Mouse (Mus musculus): Measurements from ENCODE around the gene Gm36028. TPM values are rescaled to one million over a fixed set of nuclear protein-coding genes. Genes with fewer than 3 reads are reported as not detected.
A peak's percentile ranks its signal among the peaks of the same experiment; 100 is the strongest.

Gene Gm36028
- polyA plus RNA-seq, 1 experiment: 0.15 TPM

GRCm38 (mm10) chr16:37805746-37806495, 55.0 kb downstream of the Gm36028 start:
- Histone ChIP-seq H3K4me1 (ENCODE audit: control insufficient read depth, insufficient read depth, low read length) (peaks cover 5% of the 10 kb centered on the region), H3K27me3 (ENCODE audit: control insufficient read depth, insufficient read depth, low read length) (no peaks in the 10 kb centered on the region), H3K27ac (ENCODE audit: insufficient read depth, low read length) (no peak overlapping the region), H3K4me3 (replicated peaks; ENCODE audit: insufficient read depth, low read depth, low read length) (no peak overlapping the region)
- 75% methylated on average over 3 of the region's 3 CpGs for WGBS
- no peak for DNase-seq
- no peak for TF ChIP-seq POLR2A (IDR thresholded peaks at IDR 0.05; ENCODE audit: borderline replicate concordance, insufficient read depth, low read length)
- no peak for TF ChIP-seq CTCF (IDR thresholded peaks at IDR 0.05; ENCODE audit: borderline replicate concordance, insufficient read depth, low read depth, low read length)

GRCm38 (mm10) chr16:37803387-37803950, 57.5 kb downstream of the Gm36028 start:
- TF ChIP-seq CTCF (IDR thresholded peaks at IDR 0.05; ENCODE audit: borderline replicate concordance, insufficient read depth, low read depth, low read length): no peak
- TF ChIP-seq POLR2A (IDR thresholded peaks at IDR 0.05; ENCODE audit: borderline replicate concordance, insufficient read depth, low read length): no peak
- no peak overlapping the region for H3K27ac ChIP-seq (ENCODE audit: insufficient read depth, low read length)
- 68% methylated on average over 9 of the region's 9 CpGs for WGBS
- H3K4me1 ChIP-seq (ENCODE audit: control insufficient read depth, insufficient read depth, low read length): peaks cover 5% of the 10 kb centered on the region
- H3K27me3 ChIP-seq (ENCODE audit: control insufficient read depth, insufficient read depth, low read length): no peaks in the 10 kb centered on the region
- no peak overlapping the region for H3K4me3 ChIP-seq (replicated peaks; ENCODE audit: insufficient read depth, low read depth, low read length)
- peak in 1 of 2 experiments; percentile 53 for DNase-seq

GRCm38 (mm10) chr16:37802686-37803295, 58.2 kb downstream of the Gm36028 start:
- DNase-seq: no peak
- TF ChIP-seq POLR2A (IDR thresholded peaks at IDR 0.05; ENCODE audit: borderline replicate concordance, insufficient read depth, low read length) (no peak), CTCF (IDR thresholded peaks at IDR 0.05; ENCODE audit: borderline replicate concordance, insufficient read depth, low read depth, low read length) (no peak)
- H3K27ac ChIP-seq (ENCODE audit: insufficient read depth, low read length): no peak overlapping the region
- H3K27me3 ChIP-seq (ENCODE audit: control insufficient read depth, insufficient read depth, low read length): no peaks in the 10 kb centered on the region
- no peak overlapping the region for H3K4me3 ChIP-seq (replicated peaks; ENCODE audit: insufficient read depth, low read depth, low read length)
- WGBS: 74% methylated on average over 4 of the region's 4 CpGs
- peaks cover 5% of the 10 kb centered on the region for H3K4me1 ChIP-seq (ENCODE audit: control insufficient read depth, insufficient read depth, low read length)

- Histone ChIP-seq H3K4me3 (replicated peaks; ENCODE audit: insufficient read depth, low read depth, low read length) (no peak overlapping the region), H3K27ac (ENCODE audit: insufficient read depth, low read length) (no peak overlapping the region), H3K27me3 (ENCODE audit: control insufficient read depth, insufficient read depth, low read length) (no peaks in the 10 kb centered on the region), H3K4me1 (ENCODE audit: control insufficient read depth, insufficient read depth, low read length) (no peaks in the 10 kb centered on the region; the same call in 1 of the 2 replicates)
- WGBS: 81% methylated on average over 2 of the region's 2 CpGs
- no peak for DNase-seq
- no peak for TF ChIP-seq CTCF (IDR thresholded peaks at IDR 0.05; ENCODE audit: borderline replicate concordance, insufficient read depth, low read depth, low read length)
- TF ChIP-seq POLR2A (IDR thresholded peaks at IDR 0.05; ENCODE audit: borderline replicate concordance, insufficient read depth, low read length): no peak
Measured at GRCm38 (mm10) chr16:37801097-37801496, 59.8 kb downstream of the Gm36028 start.

Other genes with a start within 250 kb of the Gm36028 start
- gene Ndufb4, start 206.7 kb downstream of the Gm36028 start, polyA plus RNA-seq (2012; rRNA removed): 95.8 and 99.2 TPM in 2 replicates
- 26.9 and 35.2 TPM in 2 replicates for gene Fstl1, start 84.3 kb downstream of the Gm36028 start, polyA plus RNA-seq (2012; rRNA removed)
- 30.7 and 32.8 TPM in 2 replicates for gene Lrrc58, start 7.2 kb upstream of the Gm36028 start, polyA plus RNA-seq (2012; rRNA removed)
- 0.51 and 0.54 TPM in 2 replicates for gene Gpr156, start 55.4 kb upstream of the Gm36028 start, polyA plus RNA-seq (2012; rRNA removed)
- gene Gsk3b, start 227.9 kb upstream of the Gm36028 start, polyA plus RNA-seq (2012; rRNA removed): 46.3 and 48.7 TPM in 2 replicates